Mouse (Mus musculus) ZHBTc4 (cell line): ENCODE results near the gene Cebpz.

Experiments used
- DNase-seq: peaks from one replicate; pipeline ENCODE4 v3.0.0-alpha.2; 2011; ENCODE audit warnings: low read depth, low spot score

Gene Cebpz

DNA sequence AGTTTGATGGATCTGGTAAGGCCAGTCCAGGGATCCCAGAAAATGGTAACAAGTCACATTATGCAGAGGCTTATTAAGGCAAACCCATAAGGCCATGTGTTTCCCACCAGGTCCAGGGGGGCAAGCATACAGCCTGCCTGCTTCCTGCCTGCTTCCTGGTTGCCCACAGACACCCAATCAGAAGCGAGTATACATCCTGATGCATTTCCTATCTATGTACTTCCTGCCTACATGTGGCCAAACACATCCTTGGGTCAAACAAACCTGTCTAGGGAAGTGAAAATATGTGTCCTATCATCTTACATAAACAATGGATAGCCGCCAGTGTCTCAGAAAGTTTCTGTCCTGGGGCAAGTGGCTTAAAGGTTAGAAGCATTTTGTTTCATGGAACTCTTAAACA is 33.7 kb downstream of the Cebpz start:
- DNase-seq = no peak

DNA sequence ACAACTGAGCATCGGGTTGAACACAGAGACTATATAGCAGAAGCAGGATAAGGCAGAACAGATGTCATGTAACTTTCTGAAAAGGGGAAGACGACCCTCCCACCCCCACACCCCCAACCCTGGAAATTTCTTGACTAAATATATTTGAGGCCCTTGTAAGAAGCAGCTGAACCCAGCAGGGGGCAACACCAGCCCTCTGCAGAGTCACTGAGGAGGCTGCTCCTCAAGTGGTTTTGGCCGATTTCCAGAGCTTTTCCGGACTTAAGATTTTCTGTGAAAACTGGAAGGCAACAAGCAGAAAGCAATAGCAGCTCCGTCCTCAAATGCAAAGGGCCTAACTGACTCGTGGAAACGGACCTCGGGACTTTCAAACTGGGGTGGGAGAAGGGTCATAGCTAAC is 41.5 kb downstream of the Cebpz start:
- peak; percentile 79 for DNase-seq

DNA sequence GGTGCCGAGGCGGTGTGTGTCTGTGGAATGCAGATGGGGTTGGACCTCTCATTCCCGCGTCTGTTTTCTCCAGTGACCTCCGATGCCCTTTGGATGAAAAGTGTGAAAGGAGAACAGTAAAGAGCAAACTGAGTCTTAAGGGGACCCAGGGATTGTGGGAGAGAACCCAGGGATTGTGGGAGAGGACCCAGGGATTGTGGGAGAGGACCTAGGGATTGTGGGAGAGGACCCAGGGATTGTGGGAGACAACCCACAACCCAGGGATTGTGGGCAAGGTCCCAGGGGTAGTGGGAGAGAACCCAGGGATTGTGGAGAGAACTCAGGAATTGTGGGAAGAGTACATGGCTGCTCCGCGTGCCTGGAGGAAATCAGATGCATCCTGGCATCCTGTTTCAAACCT is 41.9 kb downstream of the Cebpz start:
- peak; percentile 46 for DNase-seq

DNA sequence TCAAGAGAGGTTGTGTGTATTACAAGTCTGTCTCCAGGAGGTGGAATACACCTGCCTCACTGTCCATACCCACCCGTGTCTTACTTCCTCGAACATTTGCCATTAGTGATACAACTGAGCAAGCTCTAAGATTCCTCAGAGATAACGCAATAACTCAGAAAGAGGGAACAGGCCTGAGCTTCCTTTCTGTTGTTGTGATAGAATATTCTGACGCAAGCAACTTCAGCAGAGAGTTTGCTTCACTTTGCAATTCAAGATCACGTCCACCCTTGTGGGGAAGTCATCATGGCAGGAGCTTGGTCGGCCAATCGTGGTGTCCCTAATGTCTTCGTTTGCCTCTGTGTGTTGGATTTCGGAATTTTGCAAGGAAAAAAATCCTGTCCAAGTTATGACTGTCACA is 45.8 kb downstream of the Cebpz start:
- DNase-seq = no peak

DNA sequence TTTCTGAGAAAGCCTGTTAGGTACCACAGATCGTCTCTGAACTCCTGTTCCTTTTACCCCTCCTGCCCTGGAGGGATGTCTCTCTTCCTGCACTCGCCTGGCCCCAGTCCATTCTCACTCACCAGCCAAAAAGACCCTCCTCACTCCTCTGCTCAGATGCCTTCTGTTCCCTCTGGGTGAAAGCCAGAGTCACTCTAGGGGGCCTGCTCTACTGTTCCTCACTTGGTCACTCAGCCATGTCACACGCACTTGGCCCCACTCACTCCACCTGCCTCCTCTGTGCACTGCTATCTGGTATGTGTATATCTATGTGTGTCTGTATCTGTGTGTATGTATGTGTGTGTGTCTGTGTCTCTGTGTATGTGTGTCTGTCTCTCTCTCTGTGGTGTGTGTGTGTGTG is 47.7 kb downstream of the Cebpz start:
- no peak for DNase-seq

DNA sequence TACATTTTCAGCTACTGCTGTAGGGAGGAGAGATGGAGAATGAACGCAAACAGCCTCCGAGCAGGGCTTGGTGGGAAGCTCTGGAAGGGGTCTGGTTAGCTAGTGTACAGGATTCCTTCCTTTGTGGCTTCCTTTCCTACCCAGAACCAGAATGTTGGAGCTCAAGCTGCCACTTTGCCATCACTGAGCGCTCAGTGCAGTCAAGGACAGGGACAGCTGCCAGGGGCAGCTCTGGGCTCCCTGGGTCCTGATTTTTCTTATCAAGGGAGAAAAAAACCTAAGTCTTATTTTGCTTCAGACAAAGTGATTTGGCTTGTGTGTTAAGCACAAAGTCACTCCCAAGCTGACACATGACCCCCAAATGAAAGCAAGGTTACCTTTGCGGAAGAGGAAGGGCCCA is 48.3 kb downstream of the Cebpz start:
- no peak for DNase-seq

DNA sequence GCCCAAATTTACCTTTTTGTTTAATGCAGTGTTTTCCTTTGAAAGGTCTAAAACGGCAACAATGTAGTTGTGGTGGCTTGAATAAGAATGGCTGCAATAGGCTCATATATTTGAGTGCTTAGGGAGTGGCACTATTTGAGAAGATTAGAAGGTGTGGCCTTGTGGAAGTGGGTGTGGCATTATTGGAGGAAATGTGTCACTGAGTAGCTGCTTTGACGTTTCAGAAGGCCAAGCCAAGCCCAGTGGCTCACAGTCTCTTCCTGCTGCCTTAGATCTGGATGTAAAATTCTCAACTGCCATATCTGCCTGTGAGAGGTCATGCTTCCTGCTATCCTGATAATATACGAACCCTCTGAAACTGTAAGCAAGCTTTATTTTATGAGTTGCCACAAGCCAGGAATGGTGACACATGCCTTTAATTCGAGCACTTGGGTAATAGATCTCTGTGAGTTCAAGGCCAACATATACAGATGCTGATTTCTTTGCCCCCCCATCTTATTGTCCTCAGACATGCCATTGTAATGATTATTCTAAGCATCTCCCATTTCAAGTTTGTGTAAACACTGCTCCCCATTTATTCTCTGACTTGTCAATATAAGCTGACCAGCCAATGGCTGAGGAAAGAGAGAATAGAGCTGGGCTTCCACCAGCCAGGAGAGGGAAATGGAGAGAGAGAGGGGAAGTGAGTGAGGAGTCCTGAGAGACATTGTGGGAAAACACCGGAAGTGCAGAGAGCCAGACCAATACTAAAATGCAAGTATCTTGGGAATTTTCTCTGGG is 51.4 kb downstream of the Cebpz start:
- peak; percentile 60 for DNase-seq

DNA sequence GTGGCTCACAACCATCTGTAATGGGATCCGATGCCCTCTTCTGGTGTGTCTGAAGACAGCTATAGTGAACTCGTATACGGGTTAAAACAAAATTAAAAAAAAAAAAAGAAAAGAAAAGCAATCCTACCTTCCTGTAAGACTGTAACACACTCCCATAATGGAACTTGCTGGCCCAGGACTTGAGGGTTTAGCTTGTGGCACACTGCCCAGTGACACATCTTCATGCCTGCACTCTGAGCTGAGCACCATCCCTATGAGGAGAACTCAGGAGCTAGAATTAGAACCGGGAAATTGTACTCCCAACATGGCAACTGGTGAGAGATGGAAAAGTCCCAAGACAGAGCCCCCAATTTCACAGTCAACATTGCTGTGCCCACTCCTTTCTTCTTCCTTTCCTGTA is 53.6 kb downstream of the Cebpz start:
- no peak for DNase-seq

DNA sequence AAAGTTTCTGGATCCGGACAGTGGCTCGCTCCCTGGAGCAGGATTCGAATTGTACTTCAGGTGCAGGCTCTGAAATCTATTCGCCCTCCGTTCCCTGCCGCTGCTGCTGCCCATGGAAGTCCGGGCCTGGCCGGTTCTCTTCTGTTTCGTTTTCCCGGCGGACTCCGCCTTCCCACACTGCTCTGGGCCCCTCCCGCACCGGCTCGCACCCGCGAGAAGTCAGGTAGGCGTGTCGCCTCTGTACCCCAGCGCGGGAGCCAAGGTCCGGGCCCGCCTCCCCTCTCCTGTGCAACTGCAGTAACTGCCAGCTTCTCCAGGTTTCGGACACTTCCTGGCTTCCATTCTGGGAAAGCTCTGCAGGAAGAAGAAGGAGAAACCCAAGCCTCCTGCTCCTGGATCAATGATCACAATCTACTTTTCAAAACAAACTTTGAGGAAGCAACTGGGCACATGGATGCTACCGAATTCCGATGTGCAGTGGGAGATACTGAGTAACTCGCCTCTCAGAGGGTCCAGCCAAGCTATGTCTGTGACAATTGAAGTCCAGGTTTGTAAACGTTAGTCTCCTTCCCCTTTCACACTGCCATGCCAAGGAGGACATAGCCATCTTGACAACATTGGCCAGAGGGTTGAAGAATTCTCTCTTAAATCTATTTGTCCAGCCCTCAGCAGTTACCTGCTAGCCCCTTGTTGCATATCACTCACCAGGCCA is 54.3 kb downstream of the Cebpz start, which contains the start of gene Eif2ak2:
Eif2ak2 (minus strand) TSS at position 173 of the 712 bp plus-strand sequence.
- peak; percentile 87 for DNase-seq

DNA sequence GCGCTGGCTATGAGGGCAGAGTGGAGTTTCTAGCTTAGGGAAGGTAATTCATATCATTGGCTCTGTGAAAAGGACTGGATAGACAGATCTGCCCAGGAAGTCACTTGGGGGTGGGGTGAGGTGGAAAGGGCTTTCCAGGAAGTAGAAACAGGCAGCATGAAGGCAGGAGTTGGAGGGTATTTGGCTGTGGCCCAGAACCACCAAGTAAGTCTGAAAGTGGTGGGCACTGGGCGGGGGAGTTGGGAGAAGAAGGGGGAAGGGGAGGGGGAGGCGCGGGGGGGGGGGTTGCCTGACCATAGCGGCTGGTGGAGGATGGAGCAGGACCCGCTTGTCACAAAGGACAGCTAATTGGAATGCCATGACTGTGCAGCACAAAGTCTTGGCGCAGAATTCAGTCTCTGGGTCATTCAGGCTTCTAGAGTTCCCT is 55.0 kb downstream of the Cebpz start:
- no peak for DNase-seq

DNA sequence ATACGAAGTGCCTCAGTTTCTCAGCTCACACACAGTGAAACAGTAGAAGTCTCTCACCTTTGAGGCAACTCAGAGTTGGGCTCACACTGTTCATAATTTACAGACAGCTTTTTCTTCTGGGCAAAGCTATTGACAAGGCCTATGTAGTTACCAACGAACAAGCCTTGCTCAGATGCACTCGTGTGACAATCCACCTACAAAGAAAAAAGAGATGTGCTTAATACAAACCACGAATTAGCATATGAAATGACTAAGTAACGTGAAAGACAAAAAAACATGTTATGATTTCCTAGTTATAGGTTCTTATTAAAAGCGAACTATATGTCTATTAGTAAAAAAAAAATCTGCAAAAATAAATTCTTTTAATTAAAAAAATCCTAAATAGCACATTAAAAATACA is 63.0 kb downstream of the Cebpz start:
- no peak for DNase-seq
